Mouse (Mus musculus) liver, embryonic 11.5 days (tissue): ENCODE measurements around the gene Nudt3. TPM values are rescaled to one million over a fixed set of nuclear protein-coding genes. Genes with fewer than 3 reads are reported as not detected.

Experiments
- ATAC-seq: fragments of 200-750 bp; cut with Nextera tagmentation; replicated peaks from 2 replicates; pipeline ENCODE4 v1.8.0; 2017; ENCODE audit warnings: moderate number of reproducible peaks, mild to moderate bottlenecking, moderate TSS enrichment, moderate library complexity; ENCODE audit not compliant: low FRiP score
- DNase-seq: peaks from one replicate; pipeline ENCODE4 v3.0.0-alpha.2; 2017; ENCODE audit warnings: low spot score
- H3K27ac ChIP-seq: fragments of 300-500 bp; sonication (generic); 2 replicates; pipeline ENCODE4 v1.5.1; 2014; ENCODE audit warnings: mild to moderate bottlenecking, low read depth, low read length, control low read depth
- H3K27me3 ChIP-seq: fragments of 300-500 bp; sonication (generic); replicated peaks from 2 replicates; pipeline ENCODE4 v1.6.1; 2014; ENCODE audit warnings: low read length, mixed read lengths; ENCODE audit not compliant: control insufficient read depth, insufficient read depth
- H3K36me3 ChIP-seq: fragments of 300-500 bp; sonication (generic); 2 replicates; pipeline ENCODE4 v1.6.1; 2014; ENCODE audit warnings: mild to moderate bottlenecking, low read length, moderate library complexity, mixed read lengths; ENCODE audit not compliant: control insufficient read depth, insufficient read depth
- H3K4me1 ChIP-seq: fragments of 300-500 bp; sonication (generic); replicated peaks from 2 replicates; pipeline ENCODE4 v1.6.1; 2014; ENCODE audit warnings: low read length, mixed read lengths; ENCODE audit not compliant: control insufficient read depth, insufficient read depth
- H3K4me2 ChIP-seq: fragments of 300-500 bp; sonication (generic); 2 replicates; pipeline ENCODE4 v1.6.1; 2014; ENCODE audit warnings: mild to moderate bottlenecking, control low read depth, moderate library complexity
- H3K4me3 ChIP-seq: fragments of 300-500 bp; sonication (generic); 2 replicates; pipeline ENCODE4 v1.5.1; 2014; ENCODE audit warnings: low read depth, low read length, control low read depth
- H3K9ac ChIP-seq: fragments of 300-500 bp; sonication (generic); 2 replicates; pipeline ENCODE4 v1.6.1; 2014; ENCODE audit warnings: low read depth, low read length, control low read depth
- H3K9me3 ChIP-seq: fragments of 300-500 bp; sonication (generic); 2 replicates; pipeline ENCODE4 v1.6.1; 2016; ENCODE audit warnings: low read length, inconsistent platforms, mixed read lengths; ENCODE audit not compliant: control insufficient read depth
- WGBS: fragments of 180-500 bp; shearing (Covaris S2); extraction: QIAGEN DNeasy Blood & Tissue Kit; methylation state at CpG from one replicate; pipeline ENCODE4 v1.1.7; 2014; 5-methylcytosine and 5-hydroxymethylcytosine counted together
- polyA plus RNA-seq: library from polyadenylated mRNA; unstranded; fragments of >200 nt; fragmentation: Nextera tagmentation; extraction: Ambion mirVana; gene quantifications from 2 replicates; pipeline ENCODE4 v1.2.1, GENCODE M21; 2014

Nudt3 gene
- polyA plus RNA-seq: 19.6 and 26.1 TPM in 2 replicates

DNA sequence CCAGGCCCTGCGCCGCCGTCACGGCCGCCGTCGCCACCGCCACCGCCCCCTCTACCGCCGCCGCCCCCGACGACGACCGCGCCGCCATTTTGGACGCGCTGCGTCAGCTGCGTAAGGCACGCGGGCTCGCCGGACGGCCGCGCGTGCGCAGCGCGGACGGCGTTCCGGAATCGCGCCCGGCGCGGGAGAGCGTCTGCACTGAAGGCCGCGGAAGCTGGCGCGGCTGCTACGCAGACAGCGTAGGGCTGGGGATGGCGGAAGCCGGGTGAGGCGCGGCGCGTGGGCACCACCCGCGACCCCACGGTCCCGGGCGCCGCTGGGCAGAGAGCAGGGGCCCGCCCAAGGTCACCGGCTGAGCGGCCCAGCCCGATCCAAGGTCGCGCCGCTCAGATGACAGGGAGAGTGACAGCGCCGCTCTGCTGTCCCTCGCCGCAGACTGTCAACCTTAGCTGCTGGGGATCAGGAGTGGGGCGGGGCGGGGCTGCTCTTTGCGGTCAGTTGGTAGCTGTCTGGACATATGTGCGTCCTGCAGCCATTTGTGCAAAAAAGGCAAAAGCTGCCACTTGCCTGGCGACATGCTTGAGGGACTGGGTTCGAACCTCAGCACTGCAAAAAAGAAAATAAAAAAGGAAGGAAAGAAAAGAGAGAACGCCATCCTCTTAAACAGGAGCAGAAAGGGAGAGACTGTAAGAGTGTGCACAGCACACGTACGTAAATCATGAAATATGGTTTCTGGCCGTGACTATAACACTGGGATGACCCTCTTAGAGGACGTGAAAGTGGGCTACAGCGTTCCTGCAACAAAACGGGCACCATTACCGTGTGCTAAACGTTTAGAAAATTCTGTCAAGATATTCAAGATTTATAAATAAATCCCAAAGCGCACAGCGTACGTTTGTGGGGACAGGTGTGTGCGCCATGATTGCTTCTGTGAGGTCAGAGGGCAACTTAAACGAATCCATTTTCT lies at the start of gene Nudt3:
Nudt3 (minus strand) TSS at position 136 of the 967 bp plus-strand sequence.
- peaks cover 19% of the 10 kb centered on the region for H3K4me1 ChIP-seq
- H3K4me2 ChIP-seq: peak within 1 kb of the TSS; percentile 88
- peak; percentile 88 for ATAC-seq

DNA sequence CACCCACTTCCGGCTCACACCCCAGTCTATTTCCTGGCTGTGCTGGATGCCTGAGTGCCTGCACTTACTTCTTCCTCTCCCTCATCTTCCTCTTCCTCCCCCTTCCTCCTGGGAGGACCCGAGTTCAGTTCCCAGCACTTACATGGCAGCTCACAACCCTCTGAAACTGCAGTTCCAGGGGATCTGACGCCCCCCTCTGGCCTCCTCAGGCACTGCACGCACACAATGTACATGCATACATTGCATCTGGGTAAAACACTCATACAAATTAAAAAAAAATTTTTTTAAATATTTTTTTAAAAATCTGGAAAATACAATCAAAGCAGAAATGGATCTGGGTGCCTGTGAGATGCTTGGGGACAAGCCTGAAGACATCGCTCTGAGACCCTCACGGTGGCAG lies 48.4 kb upstream of the Nudt3 start:
- Histone ChIP-seq H3K36me3 (no peaks in the 10 kb centered on the region), H3K9ac (no peak overlapping the region), H3K27me3 (no peaks in the 10 kb centered on the region), H3K27ac (no peak overlapping the region), H3K4me1 (no peaks in the 10 kb centered on the region; the same call in 1 of the 2 replicates), H3K4me2 (no peak overlapping the region), H3K9me3 (no peaks in the 10 kb centered on the region), H3K4me3 (no peak overlapping the region)
- ATAC-seq: no peak
- no peak for DNase-seq
- 71% methylated on average over 6 of the region's 6 CpGs for WGBS

More for the DNA sequence above, at the start of gene Nudt3:
- peak within 1 kb of the TSS; percentile 94 for H3K9ac ChIP-seq
- no peaks in the 10 kb centered on the region for H3K27me3 ChIP-seq
- H3K4me3 ChIP-seq: peak within 1 kb of the TSS; percentile 95
- H3K9me3 ChIP-seq: no peaks in the 10 kb centered on the region
- peak; percentile 85 for DNase-seq
- 7% methylated on average over 90 of the region's 91 CpGs for WGBS
- H3K27ac ChIP-seq: peak within 1 kb of the TSS; percentile 87
- no peaks in the 10 kb centered on the region; the same call in 1 of the 2 replicates for H3K36me3 ChIP-seq

DNA sequence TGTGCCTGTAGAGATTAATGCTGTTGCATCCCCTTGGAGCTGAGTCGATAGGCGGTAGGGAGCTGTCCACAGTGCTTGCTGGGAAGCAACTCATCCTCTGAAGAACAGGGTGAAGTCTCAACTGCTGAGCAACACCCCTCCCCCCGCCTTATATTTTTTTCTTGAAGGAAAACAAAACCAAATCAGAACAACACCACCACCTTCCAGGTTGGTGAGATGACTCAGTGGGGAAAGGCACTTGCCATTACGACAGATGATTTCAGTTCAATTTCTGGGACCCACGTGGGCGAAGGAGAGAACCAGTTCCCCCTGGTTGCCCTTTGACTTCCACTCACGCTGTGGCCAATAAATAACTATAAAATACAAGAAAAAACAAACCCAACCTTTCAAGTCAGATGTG lies 35.5 kb upstream of the Nudt3 start:
- H3K4me1 ChIP-seq: peaks cover 11% of the 10 kb centered on the region
- no peak for ATAC-seq
- WGBS: 69% methylated on average over 7 of the region's 7 CpGs

DNA sequence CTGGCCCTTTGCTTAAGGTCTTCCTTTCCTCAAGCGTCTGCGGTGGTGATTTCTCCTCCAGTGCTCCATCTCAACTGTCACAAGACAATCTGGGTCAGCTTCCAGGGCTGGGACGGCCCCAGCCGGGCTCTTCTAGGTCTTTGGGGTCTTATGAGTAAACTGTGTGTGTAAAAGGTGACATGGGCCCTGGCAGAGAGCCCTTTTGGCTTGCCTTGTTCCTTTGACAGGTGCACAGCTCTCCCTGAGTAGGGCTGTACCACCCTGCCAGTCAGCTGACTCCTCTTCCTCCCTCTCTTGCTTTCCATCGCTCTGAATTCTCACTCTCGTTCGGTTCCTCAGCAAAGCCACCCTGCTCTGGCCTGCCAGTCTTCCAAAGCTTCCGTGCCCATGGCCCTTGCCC lies 33.8 kb upstream of the Nudt3 start:
- no peak for ATAC-seq
- H3K9ac ChIP-seq: no peak overlapping the region
- H3K36me3 ChIP-seq: no peaks in the 10 kb centered on the region
- H3K27ac ChIP-seq: no peak overlapping the region
- DNase-seq: no peak
- 56% methylated on average over 8 of the region's 8 CpGs for WGBS
- no peak overlapping the region for H3K4me2 ChIP-seq
- peaks cover 45% of the 10 kb centered on the region for H3K27me3 ChIP-seq
- peaks cover 16% of the 10 kb centered on the region for H3K4me1 ChIP-seq
- no peaks in the 10 kb centered on the region for H3K9me3 ChIP-seq
- H3K4me3 ChIP-seq: no peak overlapping the region

More for the DNA sequence above, 35.5 kb upstream of the Nudt3 start:
- Histone ChIP-seq H3K4me3 (no peak overlapping the region), H3K4me2 (no peak overlapping the region), H3K27ac (no peak overlapping the region), H3K9me3 (no peaks in the 10 kb centered on the region), H3K36me3 (no peaks in the 10 kb centered on the region), H3K9ac (no peak overlapping the region), H3K27me3 (peaks cover 39% of the 10 kb centered on the region)
- DNase-seq: no peak

DNA sequence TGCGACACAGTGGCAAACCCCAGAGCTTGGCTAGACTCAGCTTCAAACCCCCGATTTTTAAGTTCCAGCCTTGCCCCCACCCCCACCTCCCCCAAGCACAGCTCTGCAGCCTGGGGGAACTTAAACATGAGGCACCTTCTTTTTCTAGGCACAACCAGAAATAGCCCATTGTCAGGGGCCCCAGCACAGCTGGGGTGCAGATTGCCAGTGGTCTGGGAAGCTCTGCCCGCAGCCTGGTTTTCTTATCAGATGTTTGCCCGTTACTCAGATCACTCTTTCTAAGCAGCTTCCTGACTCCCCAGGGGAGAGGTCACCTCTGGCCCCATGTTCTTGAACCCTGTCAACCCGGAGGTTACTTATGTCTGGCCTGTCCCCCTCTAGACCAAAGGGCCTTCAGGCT lies 33.1 kb upstream of the Nudt3 start:
- H3K27me3 ChIP-seq: peaks cover 45% of the 10 kb centered on the region
- 6% methylated on average over 5 of the region's 5 CpGs for WGBS

DNA sequence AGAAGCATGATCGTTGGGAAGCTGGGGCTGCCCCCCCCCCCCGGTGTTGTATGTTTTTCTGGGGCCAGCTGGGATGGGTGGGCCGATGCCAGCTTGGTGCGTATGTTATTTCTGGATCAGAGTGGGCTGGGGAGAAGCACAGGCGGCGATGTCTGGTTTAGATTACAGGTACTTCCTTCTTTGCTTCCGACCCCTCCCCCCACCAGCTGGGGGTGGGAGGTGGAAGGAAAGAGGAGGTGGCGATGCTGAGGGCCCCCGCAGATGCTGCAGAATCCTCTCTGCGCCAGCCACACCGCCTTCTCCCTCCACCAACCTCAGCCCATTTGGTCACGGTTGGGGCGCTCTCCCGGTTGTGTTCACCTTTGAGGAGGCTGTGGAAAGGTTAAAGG lies 32.7 kb upstream of the Nudt3 start:
- H3K36me3 ChIP-seq: no peaks in the 10 kb centered on the region
- peak overlapping the region; percentile 41 for H3K4me3 ChIP-seq
- H3K27ac ChIP-seq: no peak overlapping the region
- H3K27me3 ChIP-seq: peaks cover 45% of the 10 kb centered on the region
- 2% methylated on average over 13 of the region's 14 CpGs for whole genome bisulfite sequencing
- H3K9me3 ChIP-seq: no peaks in the 10 kb centered on the region
- H3K4me2 ChIP-seq: peak overlapping the region; percentile 67
- H3K4me1 ChIP-seq: peaks cover 16% of the 10 kb centered on the region
- no peak overlapping the region for H3K9ac ChIP-seq
- DNase-seq (no peak), ATAC-seq (no peak)

More for the DNA sequence above, 33.1 kb upstream of the Nudt3 start:
- Histone ChIP-seq H3K9ac (no peak overlapping the region), H3K4me1 (peaks cover 16% of the 10 kb centered on the region), H3K4me3 (no peak overlapping the region), H3K36me3 (no peaks in the 10 kb centered on the region), H3K27ac (no peak overlapping the region), H3K9me3 (no peaks in the 10 kb centered on the region), H3K4me2 (no peak overlapping the region; the same call in 1 of the 2 replicates)
- ATAC-seq: no peak
- no peak for DNase-seq

DNA sequence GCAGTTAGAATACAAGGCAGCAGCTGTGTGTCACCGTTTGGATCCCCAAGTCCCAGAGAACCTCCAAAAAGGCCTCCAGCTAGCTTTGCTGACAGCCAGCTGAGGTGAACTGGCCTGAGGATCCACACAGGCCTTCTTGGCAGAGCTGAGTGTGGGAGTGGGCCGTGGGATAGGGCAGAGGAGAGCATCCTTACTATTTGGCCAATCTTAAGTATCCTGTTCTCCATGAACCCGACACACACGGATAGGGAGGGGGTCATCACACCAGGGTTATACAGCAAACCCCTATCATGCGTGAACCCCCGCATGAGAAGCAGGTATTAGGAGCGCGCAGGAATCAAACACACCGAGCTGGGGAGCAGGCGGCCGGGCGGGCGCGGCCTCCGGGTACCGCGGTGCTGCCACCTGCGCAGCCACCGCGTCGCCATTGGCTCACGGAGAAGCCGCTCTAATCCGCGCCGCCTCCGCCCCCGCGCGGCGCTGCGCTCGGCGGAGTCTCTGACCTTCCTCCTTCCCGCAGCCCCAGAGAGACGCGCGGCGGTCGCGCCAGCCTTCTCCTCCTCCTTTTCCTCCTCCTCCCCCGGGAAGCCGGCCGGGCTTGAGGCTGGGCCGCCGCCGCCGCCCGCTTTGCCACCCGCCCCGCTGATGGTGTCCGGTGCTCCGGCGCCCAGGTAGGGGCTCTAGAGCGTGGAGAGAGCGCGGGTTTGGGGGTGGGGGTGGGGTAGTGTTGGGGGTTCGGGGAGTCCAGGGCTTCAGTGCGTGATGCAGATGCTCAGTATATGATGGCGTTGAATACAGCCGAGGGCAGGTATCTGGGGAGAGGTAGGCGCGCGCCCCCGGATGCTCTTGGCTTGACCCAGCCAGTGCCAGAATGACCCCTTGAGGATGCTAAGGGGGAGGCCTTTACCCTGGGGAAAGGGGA lies 32.1 kb upstream of the Nudt3 start, which contains the start of gene Pacsin1:
Pacsin1 (plus strand) TSS at position 421 of the 922 bp plus-strand sequence.
- no peak within 1 kb of the TSS for H3K27ac ChIP-seq

DNA sequence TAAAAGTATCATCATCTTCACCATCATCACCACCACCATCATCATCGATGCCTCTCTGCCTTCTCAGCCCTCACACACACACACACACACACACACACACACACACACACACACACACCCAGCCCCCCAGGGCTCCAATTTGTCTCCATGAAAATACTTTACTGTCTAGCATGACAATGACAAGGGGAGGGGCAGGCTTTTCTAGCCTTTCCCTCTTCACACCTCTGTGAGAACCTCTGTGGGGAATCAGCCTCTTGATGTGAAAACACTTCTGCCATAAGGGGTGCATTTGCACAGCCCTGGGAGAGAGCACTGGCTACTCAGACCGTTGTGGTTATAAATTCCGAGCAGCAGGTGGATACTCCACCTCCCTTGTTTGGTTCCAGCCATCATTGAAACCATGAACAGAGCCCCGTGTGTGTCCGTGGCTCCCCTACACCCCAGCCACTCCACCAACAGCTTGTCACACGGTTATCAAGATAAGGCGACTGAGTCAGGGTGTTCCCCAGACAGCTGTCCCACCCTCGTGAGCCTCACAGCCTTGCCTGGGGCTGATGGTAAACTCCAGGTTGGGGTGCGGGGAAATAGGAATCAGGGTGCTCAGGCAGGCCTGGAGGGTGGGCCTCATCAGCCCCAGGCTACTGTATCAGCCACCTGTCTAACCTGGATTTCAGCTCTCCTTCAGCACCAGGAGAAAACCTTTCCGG lies 30.1 kb upstream of the Nudt3 start:
- no peak overlapping the region for H3K4me3 ChIP-seq
- no peak overlapping the region for H3K9ac ChIP-seq
- DNase-seq: no peak
- H3K9me3 ChIP-seq: no peaks in the 10 kb centered on the region
- ATAC-seq: 0 out of 2 replicates have a peak, but pooled peaks have one; percentile 26
- H3K4me2 ChIP-seq: no peak overlapping the region
- H3K4me1 ChIP-seq: peaks cover 16% of the 10 kb centered on the region
- peaks cover 45% of the 10 kb centered on the region for H3K27me3 ChIP-seq
- H3K27ac ChIP-seq: no peak overlapping the region
- H3K36me3 ChIP-seq: no peaks in the 10 kb centered on the region
- WGBS: 45% methylated on average over 10 of the region's 10 CpGs

More for the DNA sequence above, 32.1 kb upstream of the Nudt3 start, which contains the start of gene Pacsin1:
- WGBS: 4% methylated on average over 63 of the region's 65 CpGs
- Histone ChIP-seq H3K27me3 (peaks cover 45% of the 10 kb centered on the region), H3K4me2 (peak within 1 kb of the TSS; percentile 67), H3K4me1 (peaks cover 16% of the 10 kb centered on the region), H3K9me3 (no peaks in the 10 kb centered on the region), H3K36me3 (no peaks in the 10 kb centered on the region), H3K4me3 (peak within 1 kb of the TSS; percentile 41), H3K9ac (no peak within 1 kb of the TSS)
- ATAC-seq (no peak), DNase-seq (no peak)
